Mouse (Mus musculus) embryonic facial prominence, embryonic 11.5 days (tissue): ENCODE measurements around the gene Riok2. TPM values are rescaled to one million over a fixed set of nuclear protein-coding genes. Genes with fewer than 3 reads are reported as not detected.
A peak's percentile ranks its signal among the peaks of the same experiment; 100 is the strongest.

Experiments used
- ATAC-seq: fragments of 200-750 bp; cut with Nextera tagmentation; replicated peaks from 2 replicates; pipeline ENCODE4 v1.8.0; 2017; ENCODE audit warnings: low read depth; ENCODE audit not compliant: insufficient number of reproducible peaks, low FRiP score, low TSS enrichment
- DNase-seq: peaks from one replicate; pipeline ENCODE4 v3.0.0-alpha.2; 2015; ENCODE audit warnings: low spot score
- H3K27ac ChIP-seq: fragments of 300-500 bp; sonication (generic); replicated peaks from 2 replicates; pipeline ENCODE4 v1.5.1; 2014; ENCODE audit warnings: mild to moderate bottlenecking, low read depth, low read length, control low read depth
- H3K27me3 ChIP-seq: fragments of 300-500 bp; sonication (generic); 2 replicates; pipeline ENCODE4 v1.6.1; 2014; ENCODE audit warnings: mild to moderate bottlenecking, low read length, moderate library complexity, mixed read lengths; ENCODE audit not compliant: control insufficient read depth, insufficient read depth
- H3K36me3 ChIP-seq: fragments of 300-500 bp; sonication (generic); replicated peaks from 2 replicates; pipeline ENCODE4 v1.6.1; 2014; ENCODE audit warnings: low read depth, mild to moderate bottlenecking, low read length, moderate library complexity, mixed read lengths; ENCODE audit not compliant: control insufficient read depth, insufficient read depth
- H3K4me1 ChIP-seq: fragments of 300-500 bp; sonication (generic); 2 replicates; pipeline ENCODE4 v1.6.1; 2014; ENCODE audit warnings: low read length, mixed read lengths; ENCODE audit not compliant: control insufficient read depth, insufficient read depth
- H3K4me2 ChIP-seq: fragments of 300-500 bp; sonication (generic); 2 replicates; pipeline ENCODE4 v1.6.1; 2014; ENCODE audit warnings: low read depth, mild to moderate bottlenecking, control low read depth, low read length, moderate library complexity
- H3K4me3 ChIP-seq: fragments of 300-500 bp; sonication (generic); 2 replicates; pipeline ENCODE4 v1.5.1; 2014; ENCODE audit warnings: low read depth, low read length, control low read depth
- H3K9ac ChIP-seq: fragments of 300-500 bp; sonication (generic); replicated peaks from 2 replicates; pipeline ENCODE4 v1.6.1; 2014; ENCODE audit warnings: mild to moderate bottlenecking, control low read depth, low read length
- H3K9me3 ChIP-seq: fragments of 300-500 bp; sonication (generic); replicated peaks from 2 replicates; pipeline ENCODE4 v1.6.1; 2016; ENCODE audit warnings: mild to moderate bottlenecking, low read length, inconsistent platforms, mixed read lengths; ENCODE audit not compliant: control insufficient read depth
- WGBS: fragments of 180-500 bp; shearing (Covaris S2); extraction: QIAGEN DNeasy Blood & Tissue Kit; methylation state at CpG from one replicate; pipeline ENCODE4 v1.1.7; 2014; 5-methylcytosine and 5-hydroxymethylcytosine counted together
- polyA plus RNA-seq: library from polyadenylated mRNA; unstranded; fragments of >200 nt; fragmentation: Nextera tagmentation; extraction: Ambion mirVana; gene quantifications from 2 replicates; pipeline ENCODE4 v1.2.1, GENCODE M21; 2014

The Riok2 gene
- polyA plus RNA-seq, 1 experiment from 2014 or later, result 39.9 TPM

DNA sequence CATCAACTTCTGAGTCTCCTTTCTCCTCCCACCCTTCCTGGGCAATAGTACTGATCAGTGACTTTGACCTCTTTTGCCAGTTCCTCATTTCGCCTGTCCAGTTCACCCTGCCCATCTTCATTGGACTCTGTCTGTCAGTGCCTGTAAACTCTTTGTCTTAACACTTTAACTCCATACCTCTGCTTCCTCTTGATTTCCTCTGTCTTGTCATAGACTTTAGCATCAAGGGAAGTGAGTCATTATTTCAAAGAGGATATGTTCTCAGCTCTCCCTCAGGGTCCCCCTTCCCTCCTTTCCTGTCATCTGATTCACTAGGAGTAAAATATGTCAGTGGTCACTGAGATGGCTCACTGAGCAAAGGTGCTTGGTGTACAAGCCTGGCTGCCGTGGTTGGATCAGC lies 24.6 kb downstream of the Riok2 start:
- no peak for ATAC-seq
- H3K27ac ChIP-seq, result no peak overlapping the region
- 83% methylated on average over 2 of the region's 2 CpGs for WGBS

DNA sequence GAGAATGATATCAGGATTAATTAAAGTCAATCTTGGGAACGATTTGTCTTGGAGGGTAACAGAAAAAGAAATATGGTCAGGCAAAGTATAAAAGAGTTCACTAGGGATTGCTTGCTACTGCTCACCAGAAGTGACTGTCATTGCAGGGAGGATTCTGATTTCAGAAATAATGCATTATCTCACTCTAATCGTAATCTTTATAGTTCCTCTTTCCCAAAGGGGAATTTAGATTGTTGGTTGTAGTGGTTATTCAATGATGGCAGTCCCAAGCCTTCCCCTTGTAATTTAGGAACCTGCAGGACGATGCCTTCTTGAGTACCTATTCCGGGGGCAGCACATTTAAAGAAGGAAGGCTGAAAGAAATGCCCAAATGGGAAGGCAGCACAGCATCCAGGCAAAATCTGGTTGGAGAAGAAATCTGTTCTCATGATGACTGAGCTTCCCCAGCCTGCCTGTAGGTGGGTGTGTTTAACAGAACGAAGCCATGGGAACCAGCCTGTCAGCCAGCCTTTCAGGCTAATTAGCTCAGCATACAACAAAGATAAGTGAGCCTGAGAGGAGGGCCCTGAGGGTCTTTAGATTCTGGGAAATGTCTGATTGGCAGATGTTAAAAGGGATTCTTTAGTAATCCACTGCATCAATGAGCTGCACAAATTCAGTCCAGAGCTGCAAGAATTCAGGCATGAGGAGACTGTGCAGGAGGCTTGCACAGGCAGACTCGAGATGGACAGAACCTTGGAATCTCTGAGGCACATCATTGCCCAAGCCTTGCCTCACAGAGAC lies 28.3 kb downstream of the Riok2 start, which contains the start of gene Lix1:
Lix1 (plus strand) TSS at position 451 of the 783 bp plus-strand sequence.
- no peaks in the 10 kb centered on the region for H3K9me3 ChIP-seq
- no peaks in the 10 kb centered on the region for H3K4me1 ChIP-seq
- ATAC-seq (peak; percentile 95), DNase-seq (peak; percentile 91)
- H3K9ac ChIP-seq, result no peak within 1 kb of the TSS
- H3K4me2 ChIP-seq, result peak within 1 kb of the TSS; percentile 36
- H3K27me3 ChIP-seq, result no peaks in the 10 kb centered on the region
- 30% methylated on average over 6 of the region's 6 CpGs for WGBS
- H3K27ac ChIP-seq, result peak within 1 kb of the TSS; percentile 62; the same call in 1 of the 2 replicates
- H3K4me3 ChIP-seq, result peak within 1 kb of the TSS; percentile 28
- H3K36me3 ChIP-seq, result no peaks in the 10 kb centered on the region

More for the DNA sequence above, 24.6 kb downstream of the Riok2 start:
- Histone ChIP-seq H3K27me3 (no peaks in the 10 kb centered on the region), H3K4me2 (no peak overlapping the region), H3K36me3 (no peaks in the 10 kb centered on the region), H3K9ac (no peak overlapping the region), H3K9me3 (no peaks in the 10 kb centered on the region), H3K4me1 (no peaks in the 10 kb centered on the region), H3K4me3 (no peak overlapping the region)
- no peak for DNase-seq

- H3K4me2 ChIP-seq, result peak overlapping the region; percentile 36
- peak overlapping the region; percentile 28 for H3K4me3 ChIP-seq
- H3K9ac ChIP-seq, result no peak overlapping the region
- WGBS, result 25% methylated on average over 5 of the region's 5 CpGs
- H3K27ac ChIP-seq, result peak overlapping the region; percentile 62; the same call in 1 of the 2 replicates
- no peaks in the 10 kb centered on the region for H3K9me3 ChIP-seq
- H3K27me3 ChIP-seq, result no peaks in the 10 kb centered on the region
- ATAC-seq, result peak; percentile 11; the same call in 1 of the 2 replicates
- no peaks in the 10 kb centered on the region for H3K4me1 ChIP-seq
- DNase-seq, result no peak
- H3K36me3 ChIP-seq, result no peaks in the 10 kb centered on the region
Observed at GRCm38 (mm10) chr17:17403038-17403437, 28.9 kb downstream of the Riok2 start.

- peak overlapping the region; percentile 15 for H3K4me3 ChIP-seq
- no peaks in the 10 kb centered on the region for H3K4me1 ChIP-seq
- no peak overlapping the region for H3K4me2 ChIP-seq
- no peak overlapping the region for H3K27ac ChIP-seq
- H3K9me3 ChIP-seq, result no peaks in the 10 kb centered on the region
- no peak overlapping the region for H3K9ac ChIP-seq
- DNase-seq, result peak; percentile 73
- no peaks in the 10 kb centered on the region for H3K36me3 ChIP-seq
- no peak for ATAC-seq
- H3K27me3 ChIP-seq, result no peaks in the 10 kb centered on the region
- 16% methylated on average over 3 of the region's 3 CpGs for WGBS
Observed at GRCm38 (mm10) chr17:17403578-17404112, 29.5 kb downstream of the Riok2 start.

DNA sequence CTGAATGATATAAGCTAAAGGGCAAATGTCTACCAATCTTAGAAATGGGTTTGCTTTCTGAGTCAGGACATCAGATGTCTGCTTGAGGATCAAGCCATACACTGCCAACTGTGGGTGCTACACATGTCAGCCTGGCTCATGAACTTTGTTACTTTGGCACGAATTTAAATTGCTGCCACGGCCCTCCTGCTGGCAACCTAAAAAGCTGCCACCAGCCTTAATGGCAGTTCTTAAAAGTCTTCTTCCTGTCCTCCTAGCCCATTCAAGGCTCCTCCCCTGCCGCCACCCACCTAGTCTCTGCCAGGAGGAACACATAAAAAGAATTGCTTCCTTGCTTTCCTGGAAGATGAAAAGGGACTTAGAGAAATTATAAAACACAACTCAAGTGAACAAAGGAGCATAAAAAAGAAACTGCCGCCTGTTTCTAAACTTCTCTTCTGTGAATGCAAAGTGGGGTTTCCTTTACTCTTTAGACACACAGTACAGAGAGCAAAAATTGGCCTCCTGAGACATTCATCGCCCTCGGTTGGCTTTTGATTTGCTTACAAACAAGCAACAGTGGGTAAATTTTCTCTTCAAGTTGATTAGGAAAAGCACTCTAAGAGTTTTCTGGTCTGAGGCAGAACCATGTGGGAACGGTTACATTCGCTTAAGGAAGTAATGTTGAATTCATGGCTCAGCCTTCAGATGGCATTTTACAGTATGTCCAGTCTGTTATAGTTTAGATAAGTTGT lies 30.9 kb downstream of the Riok2 start:
- H3K27ac ChIP-seq, result peak overlapping the region; percentile 66
- H3K4me2 ChIP-seq, result peak overlapping the region; percentile 17; the same call in 1 of the 2 replicates
- peak; percentile 54 for DNase-seq
- H3K9ac ChIP-seq, result no peak overlapping the region; the same call in 1 of the 2 replicates
- WGBS, result 35% methylated on average over 8 of the region's 8 CpGs
- H3K27me3 ChIP-seq, result no peaks in the 10 kb centered on the region
- no peaks in the 10 kb centered on the region for H3K9me3 ChIP-seq
- ATAC-seq, result no peak
- H3K36me3 ChIP-seq, result no peaks in the 10 kb centered on the region
- peaks cover 3% of the 10 kb centered on the region for H3K4me1 ChIP-seq
- peak overlapping the region; percentile 23 for H3K4me3 ChIP-seq

DNA sequence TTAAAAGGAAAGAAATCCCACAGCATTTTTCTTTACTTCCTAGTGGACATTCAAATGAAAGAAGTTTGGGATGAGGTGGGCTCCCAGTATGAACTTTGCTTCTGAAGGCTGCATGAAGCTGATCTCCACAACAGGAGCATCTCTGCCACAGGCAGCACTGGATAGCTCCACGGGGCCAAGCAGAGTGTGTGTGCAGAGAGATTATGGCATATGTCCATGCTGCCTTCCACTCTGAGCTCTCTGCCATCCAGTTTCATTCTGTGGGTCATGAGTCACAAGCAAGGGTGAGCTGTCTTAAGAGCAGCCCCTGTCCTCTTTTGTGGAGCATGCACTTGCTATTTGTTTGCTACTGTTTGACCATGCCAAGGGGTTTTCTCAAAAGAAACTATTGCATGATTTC lies 31.5 kb downstream of the Riok2 start:
- ATAC-seq (no peak), DNase-seq (no peak)
- Histone ChIP-seq H3K4me1 (peaks cover 3% of the 10 kb centered on the region), H3K4me3 (no peak overlapping the region), H3K36me3 (no peaks in the 10 kb centered on the region), H3K27me3 (no peaks in the 10 kb centered on the region), H3K9ac (no peak overlapping the region), H3K27ac (no peak overlapping the region), H3K4me2 (no peak overlapping the region), H3K9me3 (no peaks in the 10 kb centered on the region)
- 52% methylated on average over 1 of the region's 1 CpGs for WGBS

GRCm38 (mm10) chr17:17408137-17408536 lies 34.0 kb downstream of the Riok2 start:
- H3K4me1 ChIP-seq, result peaks cover 3% of the 10 kb centered on the region
- no peak overlapping the region for H3K9ac ChIP-seq
- DNase-seq (no peak), ATAC-seq (no peak)
- H3K27ac ChIP-seq, result no peak overlapping the region
- no peaks in the 10 kb centered on the region for H3K9me3 ChIP-seq
- no peak overlapping the region for H3K4me3 ChIP-seq
- no peaks in the 10 kb centered on the region for H3K36me3 ChIP-seq
- H3K4me2 ChIP-seq, result no peak overlapping the region
- 51% methylated on average over 6 of the region's 6 CpGs for WGBS
- H3K27me3 ChIP-seq, result no peaks in the 10 kb centered on the region
